Mouse (Mus musculus): ENCODE measurements around the gene Ghrh. TPM values are rescaled to one million over a fixed set of nuclear protein-coding genes. Genes with fewer than 3 reads are reported as not detected.
A peak's percentile ranks its signal among the peaks of the same experiment; 100 is the strongest.

Ghrh gene
- total RNA-seq, 2 experiments from 2014 or later = not detected

GRCm38 (mm10) chr2:157310963-157311637 is 36.2 kb downstream of the Ghrh start:
- intact Hi-C loops (cut with DNase I) = no loop called here
- DNase-seq = no peak

- no peak for DNase-seq
- intact Hi-C loops (cut with DNase I) = no loop called here
Measured at GRCm38 (mm10) chr2:157309611-157310010, 37.7 kb downstream of the Ghrh start.

GRCm38 (mm10) chr2:157308273-157308917 is 38.9 kb downstream of the Ghrh start:
- intact Hi-C loops (cut with DNase I) = no loop called here
- no peak for DNase-seq

GRCm38 (mm10) chr2:157307715-157308265 is 39.5 kb downstream of the Ghrh start:
- peak in 1 of 2 experiments; percentile 19 for DNase-seq
- intact Hi-C loops (cut with DNase I) = no loop called here

GRCm38 (mm10) chr2:157306091-157307032 is 40.9 kb downstream of the Ghrh start:
- intact Hi-C loops (cut with DNase I) = no loop called here
- DNase-seq = no peak

GRCm38 (mm10) chr2:157303096-157303495 is 44.2 kb downstream of the Ghrh start:
- DNase-seq = no peak
- intact Hi-C loops (cut with DNase I) = no loop called here

GRCm38 (mm10) chr2:157300051-157300450 is 47.3 kb downstream of the Ghrh start:
- DNase-seq = no peak
- intact Hi-C loops (cut with DNase I) = no loop called here

- intact Hi-C loops (cut with DNase I) = no loop called here
- DNase-seq = no peak
Measured at GRCm38 (mm10) chr2:157296105-157296689, 51.1 kb downstream of the Ghrh start.

GRCm38 (mm10) chr2:157292093-157292492 is 55.2 kb downstream of the Ghrh start:
- intact Hi-C loops (cut with DNase I) = loop anchor here (1.0 to 5.0 kb wide), 2 partner anchors 165 to 279 kb away; partner anchors contain the start of gene Blcap
- peak; percentile 61 to 77 for DNase-seq

- intact Hi-C loops (cut with DNase I) = no loop called here
- no peak for DNase-seq
Measured at GRCm38 (mm10) chr2:157288996-157289395, 58.3 kb downstream of the Ghrh start.

GRCm38 (mm10) chr2:157287542-157287941 is 59.8 kb downstream of the Ghrh start:
- intact Hi-C loops (cut with DNase I) = no loop called here
- DNase-seq = peak; percentile 25 to 29

- DNase-seq = no peak
- intact Hi-C loops (cut with DNase I) = no loop called here
Measured at GRCm38 (mm10) chr2:157283321-157283720, 64.0 kb downstream of the Ghrh start.

Other genes starting within 250 kb of the Ghrh start
- gene Samhd1, start 212.2 kb downstream of the Ghrh start, total RNA-seq (2021) = 10 to 100 TPM; 21.9 to 29.5 TPM
- gene Rbl1, start 143.0 kb downstream of the Ghrh start, total RNA-seq (2021) = 1 to 10 TPM; 1.4 to 2.6 TPM
- gene Rpn2, start 68.5 kb downstream of the Ghrh start, total RNA-seq (2021) = 100 to 1,000 TPM in 1 of 2 experiments, 10 to 100 TPM in 1; 92.5 to 101 TPM
- under 1 TPM in 1 of 2 experiments, not detected in 1; 0.43 TPM for gene Mroh8, start 68.0 kb downstream of the Ghrh start, total RNA-seq (2021)
- 10 to 100 TPM; 21.5 to 23.1 TPM for gene Manbal, start 20.1 kb upstream of the Ghrh start, total RNA-seq (2021)
- 1 to 10 TPM; 3.4 to 4.9 TPM for gene Src, start 70.9 kb upstream of the Ghrh start, total RNA-seq (2021)
- gene Nnat, start 212.6 kb upstream of the Ghrh start, total RNA-seq (2021) = under 1 TPM; 0.51 to 0.89 TPM
- 10 to 100 TPM; 46.0 to 53.7 TPM for gene Blcap, start 223.8 kb upstream of the Ghrh start, total RNA-seq (2021)

Measured in heart, postnatal 36 days (tissue).